Mouse (Mus musculus): ENCODE results near the gene Vmn1r189. TPM values are rescaled to one million over a fixed set of nuclear protein-coding genes. Genes with fewer than 3 reads are reported as not detected.
"Not testable (repeated sequence)": the region's sequence is repeated elsewhere in the genome, so short reads cannot be mapped to it uniquely, and the experiment has no call there.

The Vmn1r189 gene
- polyA plus RNA-seq (2015; fragmentation: Nextera tagmentation; extraction: Ambion mirVana) = not detected in 2 replicates

DNA sequence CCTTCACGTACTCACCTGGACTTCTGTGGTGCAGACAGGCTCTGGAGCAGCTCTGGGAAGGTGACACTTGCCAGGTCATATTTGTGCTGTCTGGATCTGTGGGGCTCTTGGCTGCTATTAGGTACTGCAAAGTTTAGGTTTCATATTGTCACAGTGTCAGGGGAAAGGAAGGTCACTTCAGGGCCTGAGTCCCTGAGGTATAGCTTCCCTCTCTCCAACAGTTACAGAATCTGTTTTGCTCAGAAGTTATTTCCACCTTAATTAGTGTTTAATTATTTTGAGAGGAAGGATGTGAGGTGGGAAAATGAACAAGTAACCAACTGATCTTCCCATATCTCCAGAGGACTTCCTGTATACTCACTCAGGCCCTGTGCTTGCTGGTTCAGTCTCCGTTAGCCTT is at the start of gene Vmn1r189:
Vmn1r189 (minus strand) TSS at position 101 of the 400 bp plus-strand sequence.
- H3K27me3 ChIP-seq (replicated peaks; ENCODE audit: control insufficient read depth, insufficient read depth, low read length); H3K4me1 ChIP-seq (replicated peaks; ENCODE audit: control insufficient read depth, insufficient read depth, low read length); H3K9me3 ChIP-seq (ENCODE audit: control insufficient read depth); H3K27ac ChIP-seq (ENCODE audit: low read depth, low read length); H3K36me3 ChIP-seq (ENCODE audit: control insufficient read depth, insufficient read depth); H3K4me3 ChIP-seq (ENCODE audit: low read depth, low read length); H3K4me2 ChIP-seq (replicated peaks; ENCODE audit: low read depth); H3K9ac ChIP-seq (ENCODE audit: low read depth, low read length); ATAC-seq: not testable (repeated sequence)
- WGBS = 92% methylated on average over 2 of the region's 2 CpGs

DNA sequence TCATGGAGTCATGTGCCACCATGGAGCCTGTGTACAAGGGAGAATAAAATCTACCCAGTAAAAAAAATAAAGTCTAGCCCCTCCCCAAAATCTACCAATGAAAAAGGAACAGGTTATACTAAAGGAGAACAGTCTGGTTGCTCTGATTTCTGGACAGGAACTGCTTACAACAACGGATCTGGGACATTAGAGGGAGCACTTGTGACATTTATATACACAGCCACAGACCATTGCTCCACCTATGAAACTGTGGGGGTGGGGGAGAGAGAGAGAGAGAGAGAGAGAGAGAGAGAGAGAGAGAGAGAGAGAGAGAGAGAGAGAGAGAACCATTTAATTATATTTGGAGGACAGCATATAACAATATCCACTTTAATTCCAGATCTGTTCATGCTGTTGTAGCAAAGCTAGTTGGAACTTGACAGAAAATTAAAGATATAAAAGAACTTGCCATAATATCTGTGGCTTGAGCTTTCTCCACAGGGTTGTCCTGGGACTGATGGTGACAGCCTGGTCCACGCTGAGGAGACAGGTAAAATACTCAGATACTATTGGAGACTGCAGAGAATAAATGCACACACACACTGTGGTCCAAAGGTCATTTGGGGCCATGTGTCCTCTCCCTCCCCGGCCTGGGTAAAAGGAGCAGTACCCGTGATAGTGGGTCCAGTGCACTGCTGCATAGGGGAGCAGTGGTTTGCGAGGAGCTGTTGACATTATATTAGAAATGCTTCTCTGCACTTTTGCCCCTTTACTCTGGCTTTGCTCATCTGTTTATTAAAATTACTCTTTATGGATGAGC is 31.1 kb upstream of the Vmn1r189 start:
- not testable (repeated sequence) for H3K9me3 ChIP-seq (ENCODE audit: control insufficient read depth); H3K36me3 ChIP-seq (ENCODE audit: control insufficient read depth, insufficient read depth); H3K4me1 ChIP-seq (replicated peaks; ENCODE audit: control insufficient read depth, insufficient read depth, low read length); H3K9ac ChIP-seq (ENCODE audit: low read depth, low read length); H3K4me2 ChIP-seq (replicated peaks; ENCODE audit: low read depth); H3K27me3 ChIP-seq (replicated peaks; ENCODE audit: control insufficient read depth, insufficient read depth, low read length); H3K27ac ChIP-seq (ENCODE audit: low read depth, low read length); H3K4me3 ChIP-seq (ENCODE audit: low read depth, low read length)
- peak; percentile 36 for TF ChIP-seq CTCF (IDR thresholded peaks at IDR 0.05; ENCODE audit: low read depth)
- 39% methylated on average over 5 of the region's 5 CpGs for WGBS
- ATAC-seq = peak; percentile 63

GRCm38 (mm10) chr13:22084140-22084539 is 21.5 kb downstream of the Vmn1r189 start, which contains the start of gene Vmn1r188:
Vmn1r188 (plus strand) TSS chr13:22084440.
- not testable (repeated sequence) for H3K9ac ChIP-seq (ENCODE audit: low read depth, low read length); ATAC-seq; H3K4me2 ChIP-seq (replicated peaks; ENCODE audit: low read depth); H3K9me3 ChIP-seq (ENCODE audit: control insufficient read depth); H3K4me3 ChIP-seq (ENCODE audit: low read depth, low read length); H3K4me1 ChIP-seq (replicated peaks; ENCODE audit: control insufficient read depth, insufficient read depth, low read length); H3K27me3 ChIP-seq (replicated peaks; ENCODE audit: control insufficient read depth, insufficient read depth, low read length); H3K27ac ChIP-seq (ENCODE audit: low read depth, low read length); H3K36me3 ChIP-seq (ENCODE audit: control insufficient read depth, insufficient read depth)
- 74% methylated on average over 1 of the region's 1 CpGs for WGBS

DNA sequence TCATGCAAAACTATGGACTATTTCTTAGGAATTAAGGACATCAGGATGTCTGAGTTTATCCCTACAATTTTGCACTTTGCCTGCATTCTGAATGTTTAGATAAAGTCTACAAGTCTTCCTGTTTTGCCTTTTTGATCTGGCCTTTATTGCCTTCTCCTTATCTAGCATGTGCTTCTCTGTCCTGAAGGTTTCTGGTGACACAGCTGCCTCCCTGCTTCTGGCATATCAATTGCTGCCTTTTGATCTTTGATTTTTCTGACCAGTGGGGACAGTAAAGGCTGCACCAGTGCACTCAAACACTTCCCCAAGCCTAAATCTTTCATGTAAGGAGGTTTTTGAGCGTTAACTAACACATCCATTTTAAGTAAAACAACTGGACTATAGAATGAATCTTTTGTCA is 42.2 kb downstream of the Vmn1r189 start:
- no peak for TF ChIP-seq CTCF (IDR thresholded peaks at IDR 0.05; ENCODE audit: low read depth)
- no peak for ATAC-seq
- Histone ChIP-seq H3K27ac (ENCODE audit: low read depth, low read length) (no peak overlapping the region), H3K4me1 (replicated peaks; ENCODE audit: control insufficient read depth, insufficient read depth, low read length) (no peaks in the 10 kb centered on the region), H3K9ac (ENCODE audit: low read depth, low read length) (no peak overlapping the region), H3K4me3 (ENCODE audit: low read depth, low read length) (no peak overlapping the region), H3K9me3 (ENCODE audit: control insufficient read depth) (no peaks in the 10 kb centered on the region), H3K4me2 (replicated peaks; ENCODE audit: low read depth) (no peak overlapping the region), H3K36me3 (ENCODE audit: control insufficient read depth, insufficient read depth) (no peaks in the 10 kb centered on the region), H3K27me3 (replicated peaks; ENCODE audit: control insufficient read depth, insufficient read depth, low read length) (no peaks in the 10 kb centered on the region)
- 18% methylated on average over 1 of the region's 1 CpGs for WGBS

GRCm38 (mm10) chr13:22061422-22061821 is 44.2 kb downstream of the Vmn1r189 start:
- WGBS = 80% methylated on average over 1 of the region's 1 CpGs
- Histone ChIP-seq H3K4me1 (replicated peaks; ENCODE audit: control insufficient read depth, insufficient read depth, low read length) (no peaks in the 10 kb centered on the region), H3K27ac (ENCODE audit: low read depth, low read length) (no peak overlapping the region), H3K4me2 (replicated peaks; ENCODE audit: low read depth) (no peak overlapping the region), H3K36me3 (ENCODE audit: control insufficient read depth, insufficient read depth) (no peaks in the 10 kb centered on the region), H3K4me3 (ENCODE audit: low read depth, low read length) (no peak overlapping the region), H3K9me3 (ENCODE audit: control insufficient read depth) (no peaks in the 10 kb centered on the region), H3K27me3 (replicated peaks; ENCODE audit: control insufficient read depth, insufficient read depth, low read length) (no peaks in the 10 kb centered on the region), H3K9ac (ENCODE audit: low read depth, low read length) (no peak overlapping the region)
- no peak for ATAC-seq
- no peak for TF ChIP-seq CTCF (IDR thresholded peaks at IDR 0.05; ENCODE audit: low read depth)

GRCm38 (mm10) chr13:22053754-22054153 is 51.9 kb downstream of the Vmn1r189 start:
- no peak overlapping the region for H3K4me3 ChIP-seq (ENCODE audit: low read depth, low read length)
- WGBS = 95% methylated on average over 1 of the region's 1 CpGs
- TF ChIP-seq CTCF (IDR thresholded peaks at IDR 0.05; ENCODE audit: low read depth) = no peak
- no peak overlapping the region for H3K27ac ChIP-seq (ENCODE audit: low read depth, low read length)
- ATAC-seq = no peak
- no peak overlapping the region for H3K9ac ChIP-seq (ENCODE audit: low read depth, low read length)
- H3K4me2 ChIP-seq (replicated peaks; ENCODE audit: low read depth) = no peak overlapping the region
- H3K4me1 ChIP-seq (replicated peaks; ENCODE audit: control insufficient read depth, insufficient read depth, low read length) = no peaks in the 10 kb centered on the region
- no peaks in the 10 kb centered on the region for H3K27me3 ChIP-seq (replicated peaks; ENCODE audit: control insufficient read depth, insufficient read depth, low read length)
- no peaks in the 10 kb centered on the region for H3K36me3 ChIP-seq (ENCODE audit: control insufficient read depth, insufficient read depth)
- no peaks in the 10 kb centered on the region for H3K9me3 ChIP-seq (ENCODE audit: control insufficient read depth)

Measured in intestine, postnatal 0 days (tissue).